Mouse (Mus musculus) heart, embryonic 10.5 days (tissue): ENCODE data around the gene Hist3h2ba. TPM values are rescaled to one million over a fixed set of nuclear protein-coding genes. Genes with fewer than 3 reads are reported as not detected.

ENCODE experiments used
- DNase-seq: peaks from one replicate; pipeline ENCODE4 v3.0.0-alpha.2; 2017; ENCODE audit warnings: low spot score
- H3K27ac ChIP-seq: fragments of 300-500 bp; sonication (generic); 2 replicates; pipeline ENCODE4 v1.5.1; 2016; ENCODE audit warnings: mild to moderate bottlenecking
- H3K27me3 ChIP-seq: fragments of 300-500 bp; sonication (generic); 2 replicates; pipeline ENCODE4 v1.6.1; 2016; ENCODE audit warnings: mild to moderate bottlenecking; ENCODE audit not compliant: poor library complexity, insufficient read depth, severe bottlenecking
- H3K36me3 ChIP-seq: fragments of 300-500 bp; sonication (generic); 2 replicates; pipeline ENCODE4 v1.6.1; 2016; ENCODE audit warnings: mild to moderate bottlenecking, moderate library complexity
- H3K4me1 ChIP-seq: fragments of 300-500 bp; sonication (generic); 2 replicates; pipeline ENCODE4 v1.6.1; 2016; ENCODE audit warnings: mild to moderate bottlenecking
- H3K4me3 ChIP-seq: fragments of 300-500 bp; sonication (generic); 2 replicates; pipeline ENCODE4 v1.5.1; 2016; ENCODE audit warnings: mild to moderate bottlenecking, moderate library complexity
- H3K9me3 ChIP-seq: fragments of 300-500 bp; sonication (generic); 2 replicates; pipeline ENCODE4 v1.6.1; 2016; ENCODE audit warnings: mild to moderate bottlenecking, moderate library complexity
- WGBS: fragments of 180-500 bp; shearing (Covaris S2); methylation state at CpG from one replicate; pipeline ENCODE4 v1.1.7; 2016; 5-methylcytosine and 5-hydroxymethylcytosine counted together
- polyA plus RNA-seq: library from polyadenylated mRNA; unstranded; fragments of >200 nt; fragmentation: Nextera tagmentation; extraction: Ambion mirVana; gene quantifications from 2 replicates; pipeline ENCODE4 v1.2.1, GENCODE M21; 2016

Hist3h2ba gene
- polyA plus RNA-seq, 1 experiment from 2014 or later: 9.8 TPM

DNA sequence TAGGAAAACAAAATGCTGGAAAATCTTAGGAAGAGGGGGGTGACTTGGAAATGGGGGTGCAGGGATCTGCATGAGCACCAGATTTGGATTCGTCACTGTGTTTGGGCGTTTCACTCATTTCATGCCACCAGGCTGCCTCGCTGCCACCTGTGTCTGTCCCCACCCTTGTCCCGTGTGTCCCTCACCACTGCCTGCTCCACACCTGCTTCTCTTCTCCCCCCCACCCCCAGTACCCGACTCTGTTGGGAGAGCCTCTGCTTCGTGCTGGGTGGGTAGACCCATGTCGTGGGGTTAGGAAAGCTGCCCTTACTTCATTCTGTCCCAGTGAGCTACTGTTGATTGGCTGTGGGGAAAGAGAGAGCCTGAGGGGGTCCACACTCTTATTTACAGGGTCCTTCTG, 35.9 kb downstream of the Hist3h2ba start:
- H3K27me3 ChIP-seq: no peaks in the 10 kb centered on the region
- no peak overlapping the region for H3K4me3 ChIP-seq
- peak overlapping the region; percentile 82 for H3K27ac ChIP-seq
- peaks cover 97% of the 10 kb centered on the region for H3K4me1 ChIP-seq
- H3K9me3 ChIP-seq: no peaks in the 10 kb centered on the region
- no peak for DNase-seq
- peaks cover 85% of the 10 kb centered on the region for H3K36me3 ChIP-seq
- WGBS: 81% methylated on average over 7 of the region's 7 CpGs

DNA sequence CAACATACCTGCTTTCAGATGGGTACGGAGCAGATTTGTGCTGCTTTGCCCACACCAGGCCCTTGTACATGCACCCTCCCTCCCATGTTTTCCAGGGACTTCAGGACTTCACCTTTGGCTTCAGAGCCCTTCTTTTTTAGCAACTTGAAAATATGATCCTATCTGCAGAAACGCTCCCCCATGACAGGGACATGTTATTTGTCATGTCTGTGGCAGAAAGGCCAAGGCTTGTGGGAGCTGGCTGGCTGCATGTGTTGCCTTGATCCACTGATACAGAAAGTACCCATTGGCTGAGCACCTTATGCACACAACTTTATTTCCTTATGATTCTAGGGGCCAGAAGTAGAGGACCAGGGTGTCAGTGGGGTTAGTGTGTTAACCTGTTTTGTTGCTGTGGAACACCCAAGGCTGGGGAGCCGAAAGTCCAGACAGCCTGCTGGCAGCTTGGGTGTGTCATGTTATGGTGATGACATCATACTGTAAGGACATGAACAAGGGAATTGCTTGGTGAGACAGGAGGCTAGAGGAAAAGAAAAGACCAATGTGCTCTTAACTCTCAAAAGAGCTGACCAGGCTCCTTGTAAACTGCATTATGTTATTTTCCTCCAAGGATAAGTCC, 36.7 kb downstream of the Hist3h2ba start:
- H3K27ac ChIP-seq: peak overlapping the region; percentile 82
- peaks cover 92% of the 10 kb centered on the region for H3K36me3 ChIP-seq
- no peaks in the 10 kb centered on the region for H3K27me3 ChIP-seq
- no peak for DNase-seq
- H3K9me3 ChIP-seq: no peaks in the 10 kb centered on the region
- peaks cover 97% of the 10 kb centered on the region for H3K4me1 ChIP-seq
- 71% methylated on average over 3 of the region's 3 CpGs for WGBS
- H3K4me3 ChIP-seq: no peak overlapping the region

DNA sequence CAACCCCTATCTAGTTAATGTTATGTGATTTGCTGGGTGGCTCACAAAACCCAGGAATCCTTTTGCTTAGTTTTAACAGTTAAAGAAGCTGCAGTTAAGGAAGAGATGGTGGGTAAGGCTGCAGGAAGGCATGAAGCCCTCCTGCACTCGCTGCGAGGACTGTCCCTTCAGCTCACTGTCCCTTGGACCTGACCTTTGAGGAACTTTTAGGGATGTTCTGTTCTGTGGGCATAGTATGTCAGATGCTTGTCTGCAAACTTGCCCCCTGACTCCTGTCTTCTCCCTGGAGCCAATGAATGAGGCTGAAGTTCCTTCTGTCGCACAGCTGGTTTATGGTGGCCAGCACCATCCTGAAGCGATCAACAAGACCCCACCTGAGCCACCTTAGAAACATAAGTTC, 40.4 kb downstream of the Hist3h2ba start:
- peaks cover 10% of the 10 kb centered on the region for H3K27me3 ChIP-seq
- no peak for DNase-seq
- H3K4me3 ChIP-seq: no peak overlapping the region
- peaks cover 68% of the 10 kb centered on the region for H3K36me3 ChIP-seq
- H3K27ac ChIP-seq: peak overlapping the region; percentile 76
- H3K4me1 ChIP-seq: peaks cover 99% of the 10 kb centered on the region
- 93% methylated on average over 4 of the region's 4 CpGs for WGBS
- no peaks in the 10 kb centered on the region for H3K9me3 ChIP-seq

DNA sequence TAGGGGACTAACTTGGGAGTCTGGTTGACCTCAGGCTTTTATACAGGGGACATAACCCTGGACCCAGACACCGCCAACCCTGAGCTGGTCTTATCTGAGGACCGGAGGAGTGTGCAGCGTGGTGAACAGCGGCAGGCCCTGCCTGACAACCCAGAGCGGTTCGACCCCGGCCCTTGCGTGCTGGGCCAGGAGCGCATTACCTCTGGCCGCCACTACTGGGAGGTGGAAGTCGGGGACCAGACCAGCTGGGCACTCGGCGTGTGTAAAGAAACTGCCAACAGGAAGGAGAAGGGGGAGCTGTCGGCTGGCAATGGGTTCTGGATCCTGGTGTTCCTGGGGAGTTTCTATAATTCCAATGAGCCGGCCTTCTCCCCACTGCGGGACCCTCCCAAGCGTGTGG, 41.4 kb downstream of the Hist3h2ba start:
- 57% methylated on average over 17 of the region's 17 CpGs for WGBS
- peak overlapping the region; percentile 76 for H3K27ac ChIP-seq
- H3K4me3 ChIP-seq: no peak overlapping the region
- peaks cover 99% of the 10 kb centered on the region for H3K4me1 ChIP-seq
- no peak for DNase-seq
- H3K36me3 ChIP-seq: peaks cover 62% of the 10 kb centered on the region
- no peaks in the 10 kb centered on the region for H3K9me3 ChIP-seq
- peaks cover 19% of the 10 kb centered on the region for H3K27me3 ChIP-seq

DNA sequence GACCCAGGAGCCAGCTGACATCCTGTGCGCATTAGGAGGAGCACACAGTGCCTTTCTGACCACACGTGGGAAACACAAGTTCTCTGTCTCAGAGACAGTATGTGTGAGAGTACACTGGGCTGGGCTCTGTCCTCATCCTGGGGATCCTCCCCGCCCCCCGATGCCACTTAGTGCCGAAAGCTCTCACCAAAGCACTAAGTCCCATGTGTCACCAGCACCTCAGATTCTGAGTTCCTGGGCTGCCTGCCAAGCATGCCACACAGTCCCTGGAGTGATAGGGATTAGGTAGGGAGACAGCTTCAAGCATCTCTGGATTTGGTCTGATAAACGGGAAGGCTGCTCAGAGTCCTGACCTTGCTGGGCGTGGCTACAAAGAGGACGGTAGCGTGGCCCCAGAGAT, 42.1 kb downstream of the Hist3h2ba start:
- WGBS: 52% methylated on average over 9 of the region's 9 CpGs
- Histone ChIP-seq H3K36me3 (peaks cover 62% of the 10 kb centered on the region), H3K4me3 (peak overlapping the region; percentile 19; the same call in 1 of the 2 replicates), H3K27me3 (peaks cover 25% of the 10 kb centered on the region), H3K27ac (peak overlapping the region; percentile 76), H3K4me1 (peaks cover 99% of the 10 kb centered on the region), H3K9me3 (no peaks in the 10 kb centered on the region)
- DNase-seq: peak; percentile 89

DNA sequence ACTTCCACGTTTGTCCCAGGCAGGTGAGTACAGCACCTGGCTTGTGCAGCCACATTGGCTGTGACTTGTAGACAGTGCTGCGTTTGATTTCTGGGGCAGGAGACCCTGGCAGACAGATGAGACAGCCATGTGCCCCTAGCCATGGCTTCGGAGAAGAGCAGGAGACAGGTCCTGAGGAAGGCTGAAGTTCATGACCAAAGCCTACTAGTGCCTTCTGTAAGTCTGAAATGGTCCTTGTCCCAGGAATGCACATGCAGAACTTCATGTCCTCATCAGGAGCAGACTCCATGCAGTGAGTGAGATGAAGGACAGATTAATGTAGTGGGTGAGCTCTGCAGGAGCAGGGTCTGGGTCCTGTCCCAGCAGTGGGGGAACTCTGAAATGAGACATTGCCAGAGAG, 43.2 kb downstream of the Hist3h2ba start:
- Histone ChIP-seq H3K4me3 (no peak overlapping the region), H3K27me3 (peaks cover 28% of the 10 kb centered on the region), H3K4me1 (peaks cover 98% of the 10 kb centered on the region), H3K27ac (peak overlapping the region; percentile 72; the same call in 1 of the 2 replicates), H3K9me3 (no peaks in the 10 kb centered on the region), H3K36me3 (peaks cover 61% of the 10 kb centered on the region)
- DNase-seq: no peak
- 78% methylated on average over 3 of the region's 3 CpGs for WGBS

DNA sequence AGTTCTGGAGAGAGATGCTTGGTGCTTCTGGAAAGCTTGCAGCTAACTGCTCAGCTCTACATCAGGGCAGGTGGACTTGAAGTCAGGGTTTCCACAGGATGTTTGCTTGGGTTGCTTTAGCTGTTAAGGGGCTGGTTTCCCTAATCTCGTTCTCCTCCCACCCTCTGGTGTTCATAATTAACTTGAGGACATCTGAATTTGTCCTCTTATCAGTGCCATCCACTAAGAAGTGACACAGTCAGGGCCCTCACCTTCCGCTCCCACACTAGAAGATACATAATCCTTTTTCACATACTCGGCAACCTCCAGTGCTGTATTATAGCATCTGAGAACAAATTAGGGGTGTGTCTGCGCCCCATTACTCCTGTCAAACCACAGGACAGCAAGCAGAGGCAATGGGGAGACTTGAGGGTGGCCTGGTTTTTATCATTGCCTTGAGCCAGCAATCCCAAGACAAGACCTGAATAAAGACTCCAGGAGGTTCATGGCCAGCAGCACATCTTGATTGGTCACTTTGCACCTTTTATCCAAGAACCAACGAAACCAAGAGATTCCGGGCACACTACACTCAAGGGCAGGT, 44.5 kb downstream of the Hist3h2ba start:
- no peak for DNase-seq
- Histone ChIP-seq H3K4me1 (peaks cover 98% of the 10 kb centered on the region), H3K27ac (peak overlapping the region; percentile 44), H3K9me3 (no peaks in the 10 kb centered on the region), H3K4me3 (no peak overlapping the region), H3K36me3 (peaks cover 53% of the 10 kb centered on the region), H3K27me3 (peaks cover 28% of the 10 kb centered on the region)
- WGBS: 54% methylated on average over 6 of the region's 6 CpGs

GRCm38 (mm10) chr11:58994337-58994826, 45.7 kb downstream of the Hist3h2ba start:
- Histone ChIP-seq H3K4me1 (peaks cover 98% of the 10 kb centered on the region), H3K9me3 (no peaks in the 10 kb centered on the region), H3K4me3 (peak overlapping the region; percentile 56), H3K36me3 (peaks cover 41% of the 10 kb centered on the region), H3K27ac (peak overlapping the region; percentile 49; the same call in 1 of the 2 replicates), H3K27me3 (peaks cover 28% of the 10 kb centered on the region)
- DNase-seq: peak; percentile 93
- 3% methylated on average over 33 of the region's 35 CpGs for WGBS

DNA sequence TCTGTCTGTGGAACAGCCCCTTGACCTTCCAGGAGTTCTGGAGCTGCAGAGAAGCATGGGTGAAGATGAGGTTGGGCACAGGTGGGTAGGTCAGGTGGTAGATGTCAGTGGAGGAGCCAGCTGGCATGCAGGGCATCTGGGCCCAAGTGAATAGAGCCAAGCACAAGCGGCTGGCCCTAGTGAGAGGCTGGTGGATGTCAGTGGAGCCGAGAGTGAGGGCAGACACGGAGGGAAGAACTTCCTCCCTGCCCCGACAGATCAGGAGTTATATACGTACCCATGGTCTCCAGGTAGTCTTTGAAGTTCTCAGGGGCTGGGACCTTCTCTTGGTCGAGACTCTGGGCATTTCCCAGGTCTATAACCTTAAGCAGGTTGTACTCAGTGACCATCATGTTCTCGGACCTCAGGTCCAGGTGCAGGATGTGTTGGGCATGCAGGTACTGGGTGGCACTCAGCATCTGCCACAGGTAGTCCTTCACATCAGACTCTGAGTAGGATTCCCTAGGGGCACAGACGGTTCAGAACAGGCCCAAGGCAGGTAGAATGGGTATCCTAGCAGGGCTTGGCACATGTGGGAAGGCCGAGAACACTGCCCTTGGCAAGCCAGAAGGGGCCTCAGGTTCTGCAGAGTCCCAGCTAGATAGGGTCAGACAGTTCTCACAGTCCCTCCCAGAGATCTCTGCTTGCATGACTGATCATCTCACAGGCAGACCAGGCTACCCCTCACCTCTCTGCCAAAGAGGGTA, 46.5 kb downstream of the Hist3h2ba start:
- H3K36me3 ChIP-seq: peaks cover 32% of the 10 kb centered on the region
- no peak for DNase-seq
- H3K27me3 ChIP-seq: peaks cover 28% of the 10 kb centered on the region
- H3K27ac ChIP-seq: peak overlapping the region; percentile 49; the same call in 1 of the 2 replicates
- H3K9me3 ChIP-seq: no peaks in the 10 kb centered on the region
- H3K4me1 ChIP-seq: peaks cover 98% of the 10 kb centered on the region
- no peak overlapping the region for H3K4me3 ChIP-seq
- 82% methylated on average over 9 of the region's 9 CpGs for WGBS

- Histone ChIP-seq H3K36me3 (peaks cover 30% of the 10 kb centered on the region), H3K4me1 (peaks cover 98% of the 10 kb centered on the region), H3K27ac (peak overlapping the region; percentile 44), H3K4me3 (no peak overlapping the region), H3K9me3 (no peaks in the 10 kb centered on the region), H3K27me3 (peaks cover 33% of the 10 kb centered on the region)
- WGBS: 48% methylated on average over 12 of the region's 12 CpGs
- no peak for DNase-seq
Measured at GRCm38 (mm10) chr11:58995807-58996370, 47.2 kb downstream of the Hist3h2ba start.

DNA sequence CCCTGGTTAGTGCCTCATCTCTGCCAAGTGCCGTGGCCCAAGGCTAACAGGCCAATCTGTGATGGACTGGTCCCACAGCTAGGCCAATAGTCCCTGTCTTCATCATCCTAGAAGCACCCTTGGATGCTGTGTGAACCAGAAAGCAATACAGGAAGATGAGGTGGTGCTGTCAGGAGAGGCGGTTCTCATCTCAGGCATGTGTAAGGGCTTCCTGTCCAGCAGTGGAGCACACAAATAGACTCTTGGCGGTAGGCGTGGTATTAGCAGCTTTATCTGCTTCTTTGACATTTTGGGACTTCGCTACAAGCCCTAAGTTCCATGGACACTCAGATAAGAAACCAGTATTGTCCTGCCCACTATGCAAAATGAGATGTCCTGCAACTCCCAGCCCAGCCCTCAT, 48.8 kb downstream of the Hist3h2ba start:
- peak overlapping the region; percentile 75; the same call in 1 of the 2 replicates for H3K27ac ChIP-seq
- peaks cover 27% of the 10 kb centered on the region; the same call in 1 of the 2 replicates for H3K36me3 ChIP-seq
- H3K27me3 ChIP-seq: peaks cover 34% of the 10 kb centered on the region
- H3K4me3 ChIP-seq: no peak overlapping the region
- H3K9me3 ChIP-seq: no peaks in the 10 kb centered on the region
- H3K4me1 ChIP-seq: peaks cover 98% of the 10 kb centered on the region
- no peak for DNase-seq
- WGBS: 57% methylated on average over 5 of the region's 5 CpGs
